Comparison of ENCODE assay signal across 23 mouse cellular contexts in the genomic region with DNA sequence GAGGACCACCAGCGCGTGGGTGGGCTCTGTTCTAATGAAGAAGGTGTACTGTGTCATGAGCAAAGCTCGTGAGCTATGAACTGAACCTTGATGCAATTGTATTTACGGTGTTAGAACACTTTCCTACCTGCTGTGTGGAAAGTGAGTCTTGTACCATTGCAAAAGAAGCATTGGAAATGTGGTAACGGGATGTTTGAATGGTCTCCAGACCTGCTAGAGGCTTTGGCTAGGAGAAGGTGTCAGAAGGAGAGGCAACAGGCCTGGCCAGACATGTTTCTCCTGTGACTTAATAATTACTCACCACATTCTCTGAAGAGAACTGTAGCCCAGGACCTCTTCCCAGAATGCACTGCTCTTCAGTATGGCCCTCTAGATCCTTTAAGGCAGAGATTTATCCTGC. TPM values are rescaled to one million over a fixed set of nuclear protein-coding genes. Genes with fewer than 3 reads are reported as not detected.
DNase-seq lines count a peak whose midpoint lies in the region; ATAC-seq and TF ChIP-seq lines count a peak whose summit lies in the region.
"Had no signal": no experiment of that assay in that cellular context is flagged by ENCODE, and none has a peak within 500 bp of the region (broad histone marks: within the 10 kb centered on the region; RNA-seq: fewer than 3 reads in every experiment).

No protein-coding gene starts in this region.

- WGBS in liver, postnatal 0 days (ENCODE audit: insufficient replicate concordance): 80% methylated on average over 5 of the region's 5 CpGs

- ATAC-seq in liver, postnatal 0 days: no peak
- ATAC-seq in megakaryocyte-erythroid progenitor cell, adult 5-6 weeks (replicated peaks; ENCODE audit: low FRiP score, low TSS enrichment, poor library complexity, severe bottlenecking): no peak
- ATAC-seq: forebrain, embryonic 13.5 days; forebrain, embryonic 15.5 days had no signal

- H3K27me3 ChIP-seq in liver, postnatal 0 days (ENCODE audit: insufficient read depth, low read length): no peaks in the 10 kb centered on the region
- H3K27me3 ChIP-seq: embryonic facial prominence, embryonic 13.5 days; embryonic facial prominence, embryonic 15.5 days; forebrain, embryonic 13.5 days; forebrain, embryonic 15.5 days had no signal

- DNase-seq in liver, postnatal 0 days: no peak
- DNase-seq in liver: no peak
- peak; percentile 33 for DNase-seq in lung, postnatal 36 days
- DNase-seq in lung, postnatal 25 days (ENCODE audit: low spot score): no peak
- peak; percentile 99 for DNase-seq in gonadal fat pad, adult 2 months (ENCODE audit: low read depth)
- DNase-seq: adrenal gland, adult 2 months; adrenal gland, postnatal 10 days; adrenal gland, postnatal 25 days; cerebellum, adult 11 months; cerebellum, adult 18-20 months; cerebellum, adult 8-10 months; cerebellum, adult 9-11 months; cerebellum, postnatal 14 days; cerebellum, postnatal 36 days; embryo, embryonic 11 days had no signal

- TF ChIP-seq CTCF in liver, postnatal 0 days (IDR thresholded peaks at IDR 0.05; ENCODE audit: low read depth): no peak

- H3K36me3 ChIP-seq in liver, postnatal 0 days (replicated peaks; ENCODE audit: insufficient read depth, low read length): no peaks in the 10 kb centered on the region
- H3K36me3 ChIP-seq: embryonic facial prominence, embryonic 13.5 days; embryonic facial prominence, embryonic 15.5 days; forebrain, embryonic 15.5 days had no signal

- peak; percentile 51; the same call in 1 of the 2 replicates for TF ChIP-seq EP300 in liver, postnatal 0 days (IDR thresholded peaks at IDR 0.05; ENCODE audit: low read depth)

- H3K9ac ChIP-seq in liver, postnatal 0 days (replicated peaks): no peak overlapping the region
- H3K9ac ChIP-seq: embryonic facial prominence, embryonic 13.5 days; embryonic facial prominence, embryonic 15.5 days; forebrain, embryonic 13.5 days; forebrain, embryonic 15.5 days had no signal

- H3K9me3 ChIP-seq in liver, postnatal 0 days (ENCODE audit: low read length): no peaks in the 10 kb centered on the region
- H3K9me3 ChIP-seq: forebrain, embryonic 13.5 days; forebrain, embryonic 15.5 days had no signal

- H3K4me1 ChIP-seq in liver, postnatal 0 days (ENCODE audit: insufficient read depth): peaks cover 20% of the 10 kb centered on the region

- no peak overlapping the region for H3K4me2 ChIP-seq in liver, postnatal 0 days (ENCODE audit: low read depth, low read length)
- H3K4me2 ChIP-seq: embryonic facial prominence, embryonic 13.5 days; embryonic facial prominence, embryonic 15.5 days; forebrain, embryonic 13.5 days; forebrain, embryonic 15.5 days had no signal

- H3K27ac ChIP-seq in liver, postnatal 0 days (ENCODE audit: low read depth): peak overlapping the region; percentile 61
- H3K27ac ChIP-seq: embryonic facial prominence, embryonic 13.5 days; embryonic facial prominence, embryonic 15.5 days; forebrain, embryonic 13.5 days; forebrain, embryonic 15.5 days had no signal

- no peak overlapping the region for H3K4me3 ChIP-seq in liver, postnatal 0 days (ENCODE audit: low read depth, low read length)
- H3K4me3 ChIP-seq: embryonic facial prominence, embryonic 13.5 days; embryonic facial prominence, embryonic 15.5 days; erythroblast, embryonic 14.5 days; forebrain, embryonic 13.5 days; forebrain, embryonic 15.5 days had no signal

RNA-seq across cellular contexts. Expression of gene Slc45a1, which starts 51.3 kb away (rescaled TPM):
- not detected in 2 replicates for polyA plus RNA-seq in liver, postnatal 0 days (2015; fragmentation: Nextera tagmentation; extraction: Ambion mirVana)
- polyA plus RNA-seq in gonadal fat pad, adult 2 months (2012; rRNA removed): 0.84 and 1.6 TPM in 2 replicates
- total RNA-seq in megakaryocyte-erythroid progenitor cell, adult 5-6 weeks (2014; fragmentation: Nextera tagmentation): not detected in 2 replicates
- total RNA-seq in megakaryocyte-erythroid progenitor cell, adult 5-6 weeks (2017): not detected in 2 replicates
- total RNA-seq: common myeloid progenitor, adult 5-6 weeks; MEL had no signal
- polyA plus RNA-seq: erythroblast, embryonic 14.5 days had no signal

Comparison
In these comparisons a context has a peak if more than half of its experiments do, and no peak if none do; other contexts are left out.
1. DNase-seq: peak in lung, postnatal 36 days (single experiment) and gonadal fat pad, adult 2 months (single experiment); none in liver, postnatal 0 days (single experiment), liver (single experiment) and lung, postnatal 25 days (single experiment).